Mouse (Mus musculus) cerebellum, adult 2 months (tissue): ENCODE measurements at regions not wholly inside any gene's neighbourhood (a gene's known extent, or its start where the extent isn't known, plus 50 kb on each side); places are given as distances from the start of the nearest gene placed in this dataset.

Source experiments
- DNase-seq, 2 experiments: peaks; one replicate each; pipeline ENCODE4 v3.0.0; 2021
- H3K27ac ChIP-seq: fragments of 200-500 bp; 2 replicates; pipeline ENCODE4 v1.5.1; 2012; ENCODE audit warnings: low read length, control low read depth, inconsistent platforms; ENCODE audit not compliant: insufficient read depth
- H3K27me3 ChIP-seq: fragments of 200-500 bp; 2 replicates; pipeline ENCODE4 v1.6.1; 2012; ENCODE audit warnings: inconsistent platforms, mild to moderate bottlenecking, low read length, moderate library complexity; ENCODE audit not compliant: control insufficient read depth, insufficient read depth
- H3K4me1 ChIP-seq: fragments of 200-500 bp; 2 replicates; pipeline ENCODE4 v1.6.1; 2011; ENCODE audit warnings: low read length; ENCODE audit not compliant: control insufficient read depth, insufficient read depth
- H3K4me3 ChIP-seq: fragments of 200-500 bp; replicated peaks from 2 replicates; pipeline ENCODE3; 2011; ENCODE audit warnings: mild to moderate bottlenecking, low read depth, low read length, control low read depth; ENCODE audit not compliant: insufficient read depth
- CTCF ChIP-seq: fragments of 200-500 bp; IDR thresholded peaks from 2 replicates; pipeline ENCODE4 v1.5.1; 2011; ENCODE audit warnings: low read depth, mild to moderate bottlenecking, control low read depth, low read length, moderate library complexity, borderline replicate concordance; ENCODE audit not compliant: insufficient read depth
- POLR2A ChIP-seq: fragments of 200-500 bp; IDR thresholded peaks from 2 replicates; pipeline ENCODE4 v1.6.1; 2011; ENCODE audit warnings: low read length, control low read depth, borderline replicate concordance; ENCODE audit not compliant: insufficient read depth
- WGBS: fragments of 180-500 bp; shearing (Covaris S2); methylation state at CpG from one replicate; pipeline ENCODE4 v1.1.7; 2018; 5-methylcytosine and 5-hydroxymethylcytosine counted together

GRCm38 (mm10) chr3:102340731-102341130 lies 129.0 kb upstream of the Ngf start:
- Histone ChIP-seq H3K4me3 (no peak overlapping the region), H3K4me1 (no peaks in the 10 kb centered on the region), H3K27ac (no peak overlapping the region), H3K27me3 (no peaks in the 10 kb centered on the region)
- no peak for DNase-seq
- TF ChIP-seq POLR2A (no peak), CTCF (no peak)
- WGBS, result 28% methylated on average over 5 of the region's 5 CpGs

GRCm38 (mm10) chr3:102337881-102338280 lies 131.8 kb upstream of the Ngf start:
- TF ChIP-seq CTCF (no peak), POLR2A (no peak)
- DNase-seq, result no peak
- Histone ChIP-seq H3K4me3 (no peak overlapping the region), H3K4me1 (no peaks in the 10 kb centered on the region), H3K27me3 (no peaks in the 10 kb centered on the region), H3K27ac (no peak overlapping the region)
- 55% methylated on average over 8 of the region's 8 CpGs for WGBS

GRCm38 (mm10) chr3:102336184-102336583 lies 131.7 kb upstream of the Vangl1 start:
- WGBS, result 84% methylated on average over 2 of the region's 2 CpGs
- H3K27ac ChIP-seq, result no peak overlapping the region

GRCm38 (mm10) chr3:102335146-102335545 lies 130.7 kb upstream of the Vangl1 start:
- DNase-seq, result peak in 1 of 2 experiments; percentile 18
- no peak overlapping the region for H3K4me3 ChIP-seq
- no peaks in the 10 kb centered on the region for H3K27me3 ChIP-seq
- no peak overlapping the region for H3K27ac ChIP-seq
- WGBS, result 87% methylated on average over 3 of the region's 3 CpGs
- no peak for TF ChIP-seq POLR2A
- peak; percentile 44; the same call in 1 of the 2 replicates for TF ChIP-seq CTCF
- H3K4me1 ChIP-seq, result no peaks in the 10 kb centered on the region

More at GRCm38 (mm10) chr3:102336184-102336583, 131.7 kb upstream of the Vangl1 start:
- Histone ChIP-seq H3K27me3 (no peaks in the 10 kb centered on the region), H3K4me3 (no peak overlapping the region), H3K4me1 (no peaks in the 10 kb centered on the region)
- TF ChIP-seq CTCF (no peak), POLR2A (no peak)
- DNase-seq, result no peak

- Histone ChIP-seq H3K27me3 (no peaks in the 10 kb centered on the region), H3K27ac (no peak overlapping the region), H3K4me1 (no peaks in the 10 kb centered on the region), H3K4me3 (no peak overlapping the region)
- TF ChIP-seq POLR2A, result no peak
- no peak for TF ChIP-seq CTCF
- 59% methylated on average over 3 of the region's 3 CpGs for WGBS
- DNase-seq, result no peak
Measured at GRCm38 (mm10) chr3:102332221-102332620, 127.7 kb upstream of the Vangl1 start.

- WGBS, result 79% methylated on average over 3 of the region's 3 CpGs
Measured at GRCm38 (mm10) chr3:102319331-102319730, 114.8 kb upstream of the Vangl1 start.

GRCm38 (mm10) chr3:102316151-102316550 lies 111.7 kb upstream of the Vangl1 start:
- H3K4me1 ChIP-seq, result no peaks in the 10 kb centered on the region
- H3K4me3 ChIP-seq, result no peak overlapping the region
- H3K27me3 ChIP-seq, result no peaks in the 10 kb centered on the region
- whole genome bisulfite sequencing, result 94% methylated on average over 3 of the region's 3 CpGs
- TF ChIP-seq CTCF (no peak), POLR2A (no peak)
- DNase-seq, result no peak
- no peak overlapping the region for H3K27ac ChIP-seq

More at GRCm38 (mm10) chr3:102319331-102319730, 114.8 kb upstream of the Vangl1 start:
- TF ChIP-seq CTCF (no peak), POLR2A (no peak)
- no peaks in the 10 kb centered on the region for H3K4me1 ChIP-seq
- no peak overlapping the region for H3K4me3 ChIP-seq
- no peak for DNase-seq
- no peaks in the 10 kb centered on the region for H3K27me3 ChIP-seq
- H3K27ac ChIP-seq, result no peak overlapping the region

- Histone ChIP-seq H3K27ac (no peak overlapping the region), H3K27me3 (no peaks in the 10 kb centered on the region), H3K4me1 (no peaks in the 10 kb centered on the region), H3K4me3 (no peak overlapping the region)
- no peak for TF ChIP-seq POLR2A
- TF ChIP-seq CTCF, result no peak
- no peak for DNase-seq
- WGBS, result 38% methylated on average over 15 of the region's 15 CpGs
Measured at GRCm38 (mm10) chr3:102311482-102312225, 107.2 kb upstream of the Vangl1 start.
